Mouse (Mus musculus): ENCODE results near the gene Cbx4. TPM values are rescaled to one million over a fixed set of nuclear protein-coding genes. Genes with fewer than 3 reads are reported as not detected.

The Cbx4 gene
- polyA plus RNA-seq (2012; ENCODE audit: low replicate concordance): 108 and 258 TPM in 2 replicates

GRCm38 (mm10) chr11:119086144-119086971 is at the start of gene Cbx4:
TSS of gene Cbx4 (minus strand) at chr11:119086221.

GRCm38 (mm10) chr11:119040600-119041324 is 45.3 kb downstream of the Cbx4 start, which contains the start of gene Cbx8:
TSS of gene Cbx8 (minus strand) at chr11:119040969.

Other genes with a start within 250 kb of the Cbx4 start
- 0.10 TPM in 1 of 2 replicates, not detected in the other for gene Rbfox3, start 174.6 kb downstream of the Cbx4 start, polyA plus RNA-seq (2012; ENCODE audit: low replicate concordance)
- gene Enpp7, start 98.0 kb downstream of the Cbx4 start, polyA plus RNA-seq (2012; ENCODE audit: low replicate concordance): not detected in 2 replicates
- gene Cbx2, start 63.3 kb downstream of the Cbx4 start, polyA plus RNA-seq (2012; ENCODE audit: low replicate concordance): 3.0 and 4.6 TPM in 2 replicates
- gene Cbx8, start 45.3 kb downstream of the Cbx4 start, polyA plus RNA-seq (2012; ENCODE audit: low replicate concordance): 16.7 and 47.2 TPM in 2 replicates
- 3.5 and 5.2 TPM in 2 replicates for gene Tbc1d16, start 142.3 kb upstream of the Cbx4 start, polyA plus RNA-seq (2012; ENCODE audit: low replicate concordance)
- 0.25 and 0.75 TPM in 2 replicates for gene Ccdc40, start 142.4 kb upstream of the Cbx4 start, polyA plus RNA-seq (2012; ENCODE audit: low replicate concordance)
- 50.9 and 72.0 TPM in 2 replicates for gene Gaa, start 181.7 kb upstream of the Cbx4 start, polyA plus RNA-seq (2012; ENCODE audit: low replicate concordance)
- gene Eif4a3, start 213.9 kb upstream of the Cbx4 start, polyA plus RNA-seq (2012; ENCODE audit: low replicate concordance): 70.5 and 113 TPM in 2 replicates
- not detected in 2 replicates for gene Card14, start 221.5 kb upstream of the Cbx4 start, polyA plus RNA-seq (2012; ENCODE audit: low replicate concordance)

Measured in hematopoietic multipotent progenitor cell, adult 10-12 weeks (in vitro differentiated cells).